Mouse (Mus musculus): Measurements from ENCODE around the gene Ildr2.

- no peak for TF ChIP-seq CTCF (conservative IDR thresholded peaks at IDR 0.05; ENCODE audit: low read length)
- no peak for TF ChIP-seq POU5F1 (IDR thresholded peaks at IDR 0.05; ENCODE audit: borderline replicate concordance, low read length)
Observed at GRCm38 (mm10) chr1:166304352-166305240, 50.7 kb downstream of the Ildr2 start.

Measured in E14TG2a.4 (cell line).